Mouse (Mus musculus): Measurements from ENCODE around the gene Galnt15.

GRCm38 (mm10) chr14:32054788-32055187, 26.0 kb downstream of the Galnt15 start:
- TF ChIP-seq ZNF384 (IDR thresholded peaks at IDR 0.05; ENCODE audit: low read depth, low read length), result no peak
- TF ChIP-seq CHD2 (IDR thresholded peaks at IDR 0.05; ENCODE audit: low read depth, low read length), result no peak
- TF ChIP-seq HCFC1 (IDR thresholded peaks at IDR 0.05; ENCODE audit: borderline replicate concordance, insufficient read depth, low read length), result no peak
- no peak for TF ChIP-seq ZC3H11A (IDR thresholded peaks at IDR 0.05; ENCODE audit: borderline replicate concordance, low read depth, low read length)
- TF ChIP-seq MAFK (IDR thresholded peaks at IDR 0.05; ENCODE audit: insufficient read depth, low read depth, low read length), result peak; percentile 82

Data from ES-E14 (cell line).